Mouse (Mus musculus) G1E (cell line): ENCODE data around the gene Fastkd1. TPM values are rescaled to one million over a fixed set of nuclear protein-coding genes. Genes with fewer than 3 reads are reported as not detected.
"Not testable (repeated sequence)": the region's sequence is repeated elsewhere in the genome, so short reads cannot be mapped to it uniquely, and the experiment has no call there.

ENCODE experiments used
- ATAC-seq: 2 replicates; pipeline ENCODE4 v1.8.0; 2016; ENCODE audit warnings: mild to moderate bottlenecking; ENCODE audit not compliant: insufficient number of reproducible peaks, poor library complexity, low FRiP score, severe bottlenecking; ENCODE audit errors: extremely low read depth
- DNase-seq: peaks from one replicate; pipeline ENCODE4 v3.0.0; 2012; ENCODE audit warnings: low spot score
- H3K27me3 ChIP-seq: 2 replicates; pipeline ENCODE4 v1.6.1; 2012; ENCODE audit warnings: mild to moderate bottlenecking, low read length, inconsistent platforms; ENCODE audit not compliant: insufficient read depth
- H3K36me3 ChIP-seq: replicated peaks from 2 replicates; pipeline ENCODE3; 2012; ENCODE audit warnings: mild to moderate bottlenecking, inconsistent platforms
- H3K4me1 ChIP-seq: 2 replicates; pipeline ENCODE4 v1.6.1; 2012; ENCODE audit warnings: low read depth, low read length, inconsistent platforms, mixed read lengths; ENCODE audit not compliant: insufficient read depth
- H3K4me3 ChIP-seq: 2 replicates; pipeline ENCODE4 v1.5.1; 2012; ENCODE audit warnings: low read depth, mild to moderate bottlenecking, inconsistent platforms, low read length, moderate library complexity, mixed read lengths
- H3K9me3 ChIP-seq: replicated peaks from 2 replicates; pipeline ENCODE4 v1.6.1; 2012; ENCODE audit warnings: inconsistent platforms
- CTCF ChIP-seq: IDR thresholded peaks from 2 replicates; pipeline ENCODE4 v1.5.1; 2012; ENCODE audit warnings: low read depth, low read length, inconsistent platforms, mixed read lengths
- GATA1 ChIP-seq: IDR thresholded peaks from 2 replicates; pipeline ENCODE4 v1.6.1; 2012; ENCODE audit warnings: borderline replicate concordance, low read length, inconsistent platforms, mixed read lengths
- GATA2 ChIP-seq: IDR thresholded peaks from 2 replicates; pipeline ENCODE4 v1.6.1; 2012; ENCODE audit warnings: low read depth, low read length, inconsistent platforms, borderline replicate concordance
- POLR2AphosphoS5 ChIP-seq: IDR thresholded peaks from 2 replicates; pipeline ENCODE4 v1.6.1; 2012; ENCODE audit warnings: low read depth, low read length, inconsistent platforms; ENCODE audit not compliant: insufficient replicate concordance
- TAL1 ChIP-seq: conservative IDR thresholded peaks from 2 replicates; pipeline ENCODE4 v1.6.1; 2012; ENCODE audit warnings: low read depth, low read length, inconsistent platforms, mixed read lengths
- polyA plus RNA-seq: library from polyadenylated mRNA; stranded (reverse); fragments of >175 nt; gene quantifications from 2 replicates; pipeline ENCODE4 v1.2.3, GENCODE M21; 2012
- total RNA-seq, 2 experiments: library from RNA; stranded (forward) in 1 of 2; stranded (reverse) in 1 of 2; fragments of 200-1000 nt in 1 of 2; fragments of >200 nt in 1 of 2; fragmentation: Nextera tagmentation in 1 of 2; gene quantifications; 2 replicates each; pipeline ENCODE4 v1.2.3; 2014 to 2017

Fastkd1 gene
- total and polyA plus RNA-seq, 3 experiments = 1.3 to 36.3 (median 18.3) TPM

- H3K4me3 ChIP-seq = no peak overlapping the region
- ATAC-seq (no peak), DNase-seq (no peak)
- no peaks in the 10 kb centered on the region for H3K36me3 ChIP-seq
- peaks cover 13% of the 10 kb centered on the region for H3K27me3 ChIP-seq
- no peak for TF ChIP-seq CTCF
- TF ChIP-seq POLR2AphosphoS5 = no peak
- no peak for TF ChIP-seq GATA2
- TF ChIP-seq TAL1 = no peak
- no peak for TF ChIP-seq GATA1
- H3K9me3 ChIP-seq = peaks cover 7% of the 10 kb centered on the region; the same call in 1 of the 2 replicates
- H3K4me1 ChIP-seq = no peaks in the 10 kb centered on the region
Measured at GRCm38 (mm10) chr2:69679990-69680389, 33.3 kb downstream of the Fastkd1 start.

- not testable (repeated sequence) for DNase-seq, H3K4me3 ChIP-seq, H3K9me3 ChIP-seq, H3K36me3 ChIP-seq, H3K4me1 ChIP-seq, ATAC-seq
- H3K27me3 ChIP-seq = peaks cover 12% of the 10 kb centered on the region
Measured at GRCm38 (mm10) chr2:69677215-69677614, 36.1 kb downstream of the Fastkd1 start.

GRCm38 (mm10) chr2:69676713-69677112, 36.6 kb downstream of the Fastkd1 start:
- ATAC-seq (no peak), DNase-seq (no peak)
- Histone ChIP-seq H3K4me1 (peaks cover 7% of the 10 kb centered on the region; the same call in 1 of the 2 replicates), H3K4me3 (no peak overlapping the region), H3K27me3 (peaks cover 9% of the 10 kb centered on the region), H3K36me3 (no peaks in the 10 kb centered on the region), H3K9me3 (no peaks in the 10 kb centered on the region)
- TF ChIP-seq GATA1 = no peak
- no peak for TF ChIP-seq GATA2
- no peak for TF ChIP-seq POLR2AphosphoS5

GRCm38 (mm10) chr2:69675266-69675665, 38.0 kb downstream of the Fastkd1 start:
- H3K4me3 ChIP-seq = no peak overlapping the region
- TF ChIP-seq GATA2 (no peak), GATA1 (no peak), TAL1 (no peak), CTCF (no peak), POLR2AphosphoS5 (no peak)
- H3K9me3 ChIP-seq = no peaks in the 10 kb centered on the region
- peaks cover 9% of the 10 kb centered on the region for H3K27me3 ChIP-seq
- no peak for ATAC-seq
- H3K36me3 ChIP-seq = no peaks in the 10 kb centered on the region
- DNase-seq = no peak
- peaks cover 7% of the 10 kb centered on the region; the same call in 1 of the 2 replicates for H3K4me1 ChIP-seq

- H3K36me3 ChIP-seq = no peaks in the 10 kb centered on the region
- TF ChIP-seq CTCF = no peak
- no peak for TF ChIP-seq POLR2AphosphoS5
- TF ChIP-seq GATA1 = no peak
- no peak for TF ChIP-seq TAL1
- no peak for TF ChIP-seq GATA2
- H3K27me3 ChIP-seq = peaks cover 9% of the 10 kb centered on the region
- peaks cover 7% of the 10 kb centered on the region; the same call in 1 of the 2 replicates for H3K4me1 ChIP-seq
- DNase-seq (no peak), ATAC-seq (no peak)
- no peak overlapping the region for H3K4me3 ChIP-seq
- no peaks in the 10 kb centered on the region for H3K9me3 ChIP-seq
Measured at GRCm38 (mm10) chr2:69673723-69674122, 39.6 kb downstream of the Fastkd1 start.

- no peak within 1 kb of the TSS for H3K4me3 ChIP-seq
- peaks cover 7% of the 10 kb centered on the region; the same call in 1 of the 2 replicates for H3K4me1 ChIP-seq
- DNase-seq (no peak), ATAC-seq (no peak)
- TF ChIP-seq CTCF (no peak), GATA2 (no peak), GATA1 (no peak), POLR2AphosphoS5 (no peak), TAL1 (no peak)
- peaks cover 2% of the 10 kb centered on the region for H3K27me3 ChIP-seq
- H3K9me3 ChIP-seq = no peaks in the 10 kb centered on the region
- no peaks in the 10 kb centered on the region for H3K36me3 ChIP-seq
Measured at GRCm38 (mm10) chr2:69669853-69670252, 43.5 kb downstream of the Fastkd1 start, which contains the start of gene Klhl41. Klhl41 (plus strand) TSS chr2:69670120.

- no peak for ATAC-seq
- Histone ChIP-seq H3K4me1 (peaks cover 7% of the 10 kb centered on the region; the same call in 1 of the 2 replicates), H3K27me3 (peaks cover 2% of the 10 kb centered on the region), H3K4me3 (no peak overlapping the region), H3K36me3 (no peaks in the 10 kb centered on the region), H3K9me3 (no peaks in the 10 kb centered on the region)
- TF ChIP-seq POLR2AphosphoS5 (no peak), CTCF (no peak), GATA1 (no peak), TAL1 (no peak), GATA2 (no peak)
- no peak for DNase-seq
Measured at GRCm38 (mm10) chr2:69668414-69668813, 44.9 kb downstream of the Fastkd1 start.
